Mouse (Mus musculus): ENCODE measurements around the gene Gsk3a. TPM values are rescaled to one million over a fixed set of nuclear protein-coding genes. Genes with fewer than 3 reads are reported as not detected.
A peak's percentile ranks its signal among the peaks of the same experiment; 100 is the strongest.

The Gsk3a gene
- polyA plus RNA-seq, 1 experiment from 2014 or later: 13.6 TPM

DNA sequence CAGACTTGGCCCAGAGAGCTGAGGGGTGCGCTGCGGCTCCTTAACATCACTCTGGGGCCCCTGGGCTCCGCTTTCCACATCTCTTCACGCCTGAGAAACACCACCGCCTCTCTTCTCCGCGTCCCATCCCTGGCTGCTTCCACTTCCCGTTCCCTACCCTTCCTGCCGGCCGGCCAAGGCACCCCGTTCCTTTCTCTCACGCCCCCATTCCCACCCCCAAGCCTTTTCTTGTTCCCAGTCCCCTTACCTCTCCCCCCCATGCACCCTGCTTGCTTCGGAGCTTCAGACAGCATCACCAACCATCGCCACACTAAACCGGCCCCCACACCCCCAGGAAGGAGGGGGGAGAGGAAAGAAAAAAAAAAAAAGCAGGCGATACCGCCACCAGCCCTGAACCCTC is 59.3 kb downstream of the Gsk3a start:
- peaks cover 78% of the 10 kb centered on the region for H3K27me3 ChIP-seq (replicated peaks; ENCODE audit: control insufficient read depth, insufficient read depth, low read length)
- 2% methylated on average over 16 of the region's 17 CpGs for WGBS
- no peak for DNase-seq (ENCODE audit: low spot score)
- H3K4me3 ChIP-seq (ENCODE audit: low read depth, low read length): peak overlapping the region; percentile 42
- no peak for ATAC-seq (replicated peaks; ENCODE audit: low FRiP score, low TSS enrichment, low read depth)
- H3K9ac ChIP-seq (ENCODE audit: low read length): no peak overlapping the region
- H3K9me3 ChIP-seq (ENCODE audit: control insufficient read depth, low read length): no peaks in the 10 kb centered on the region
- H3K4me1 ChIP-seq (replicated peaks; ENCODE audit: control insufficient read depth, insufficient read depth, low read length): peaks cover 9% of the 10 kb centered on the region; the same call in 1 of the 2 replicates
- H3K27ac ChIP-seq (ENCODE audit: low read depth): no peak overlapping the region
- peak overlapping the region; percentile 86 for H3K4me2 ChIP-seq (ENCODE audit: low read length)
- no peaks in the 10 kb centered on the region for H3K36me3 ChIP-seq (ENCODE audit: control insufficient read depth, insufficient read depth, low read length)

Small RNA genes within 50 kb of the gene (microRNA-seq; reads per million reads assigned to microRNA genes)
- gene Mir7048: not detected

Other genes starting within 250 kb of the Gsk3a start
- 3.5 and 4.1 TPM in 2 replicates for gene Atp1a3, start 231.9 kb downstream of the Gsk3a start, polyA plus RNA-seq (2014; fragmentation: Nextera tagmentation; extraction: Ambion mirVana)
- gene Grik5, start 165.5 kb downstream of the Gsk3a start, polyA plus RNA-seq (2014; fragmentation: Nextera tagmentation; extraction: Ambion mirVana): 7.0 and 8.8 TPM in 2 replicates
- gene Zfp574, start 165.3 kb downstream of the Gsk3a start, polyA plus RNA-seq (2014; fragmentation: Nextera tagmentation; extraction: Ambion mirVana): 21.9 and 24.8 TPM in 2 replicates
- 2.1 and 2.2 TPM in 2 replicates for gene Pou2f2, start 58.1 kb downstream of the Gsk3a start, polyA plus RNA-seq (2014; fragmentation: Nextera tagmentation; extraction: Ambion mirVana)
- gene Dedd2, start 17.2 kb downstream of the Gsk3a start, polyA plus RNA-seq (2014; fragmentation: Nextera tagmentation; extraction: Ambion mirVana): 8.0 and 9.0 TPM in 2 replicates
- gene Zfp526, start 16.4 kb downstream of the Gsk3a start, polyA plus RNA-seq (2014; fragmentation: Nextera tagmentation; extraction: Ambion mirVana): 3.9 and 4.2 TPM in 2 replicates
- 19.9 and 22.0 TPM in 2 replicates for gene Erf, start 12.9 kb upstream of the Gsk3a start, polyA plus RNA-seq (2014; fragmentation: Nextera tagmentation; extraction: Ambion mirVana)
- gene Cic, start 29.9 kb upstream of the Gsk3a start, polyA plus RNA-seq (2014; fragmentation: Nextera tagmentation; extraction: Ambion mirVana): 38.0 and 38.5 TPM in 2 replicates
- gene Pafah1b3, start 60.1 kb upstream of the Gsk3a start, polyA plus RNA-seq (2014; fragmentation: Nextera tagmentation; extraction: Ambion mirVana): 198 and 203 TPM in 2 replicates
- 0.62 and 0.71 TPM in 2 replicates for gene Prr19, start 63.6 kb upstream of the Gsk3a start, polyA plus RNA-seq (2014; fragmentation: Nextera tagmentation; extraction: Ambion mirVana)
- 1.5 and 1.6 TPM in 2 replicates for gene Tmem145, start 68.3 kb upstream of the Gsk3a start, polyA plus RNA-seq (2014; fragmentation: Nextera tagmentation; extraction: Ambion mirVana)
- 10.8 and 11.4 TPM in 2 replicates for gene Megf8, start 79.3 kb upstream of the Gsk3a start, polyA plus RNA-seq (2014; fragmentation: Nextera tagmentation; extraction: Ambion mirVana)
- not detected in 2 replicates for gene Cnfn, start 131.9 kb upstream of the Gsk3a start, polyA plus RNA-seq (2014; fragmentation: Nextera tagmentation; extraction: Ambion mirVana)
- gene Lipe, start 160.9 kb upstream of the Gsk3a start, polyA plus RNA-seq (2014; fragmentation: Nextera tagmentation; extraction: Ambion mirVana): 3.6 and 4.9 TPM in 2 replicates
- gene Cxcl17, start 175.0 kb upstream of the Gsk3a start, polyA plus RNA-seq (2014; fragmentation: Nextera tagmentation; extraction: Ambion mirVana): 0.42 TPM in 1 of 2 replicates, not detected in the other
- 12.0 and 13.1 TPM in 2 replicates for gene Ceacam1, start 239.8 kb upstream of the Gsk3a start, polyA plus RNA-seq (2014; fragmentation: Nextera tagmentation; extraction: Ambion mirVana)